Mouse (Mus musculus) heart, adult 2 months (tissue): ENCODE data around the gene Pmm2. TPM values are rescaled to one million over a fixed set of nuclear protein-coding genes. Genes with fewer than 3 reads are reported as not detected.

Experiments
- DNase-seq, 2 experiments: peaks; one replicate each; pipeline ENCODE4 v3.0.0; 2021
- H3K27ac ChIP-seq: fragments of 200-600 bp; 2 replicates; pipeline ENCODE4 v1.8.1; 2022
- H3K27me3 ChIP-seq: fragments of 200-500 bp; 2 replicates; pipeline ENCODE4 v1.6.1; 2012; ENCODE audit warnings: mild to moderate bottlenecking, low read length, inconsistent platforms, mixed read lengths; ENCODE audit not compliant: control insufficient read depth, insufficient read depth
- H3K36me3 ChIP-seq: fragments of 200-500 bp; 2 replicates; pipeline ENCODE4 v1.6.1; 2012; ENCODE audit warnings: low read length, inconsistent platforms; ENCODE audit not compliant: control insufficient read depth, insufficient read depth
- H3K4me1 ChIP-seq: fragments of 200-500 bp; 2 replicates; pipeline ENCODE4 v1.6.1; 2011; ENCODE audit warnings: low read length; ENCODE audit not compliant: control insufficient read depth, insufficient read depth
- H3K4me3 ChIP-seq: fragments of 200-600 bp; 2 replicates; pipeline ENCODE4 v1.8.1; 2022
- H3K79me2 ChIP-seq: fragments of 200-500 bp; replicated peaks from 2 replicates; pipeline ENCODE4 v1.6.1; 2012; ENCODE audit warnings: mild to moderate bottlenecking, inconsistent platforms, low read length, moderate library complexity, mixed read lengths; ENCODE audit not compliant: control insufficient read depth, insufficient read depth
- H3K9ac ChIP-seq: fragments of 200-500 bp; 2 replicates; pipeline ENCODE4 v1.6.1; 2012; ENCODE audit warnings: low read depth, mild to moderate bottlenecking, control low read depth, inconsistent platforms, low read length, mixed read lengths
- CTCF ChIP-seq: fragments of 200-600 bp; IDR thresholded peaks from 2 replicates; pipeline ENCODE4 v1.8.1; 2022; ENCODE audit warnings: antibody characterized with exemption, mild to moderate bottlenecking, moderate library complexity
- EP300 ChIP-seq: fragments of 200-500 bp; IDR thresholded peaks from 2 replicates; pipeline ENCODE4 v1.6.1; 2011; ENCODE audit warnings: low read depth, low read length, control low read depth; ENCODE audit not compliant: insufficient read depth
- POLR2A ChIP-seq: fragments of 200-500 bp; IDR thresholded peaks from 2 replicates; pipeline ENCODE4 v1.6.1; 2011; ENCODE audit warnings: mild to moderate bottlenecking, low read depth, low read length, control low read depth; ENCODE audit not compliant: insufficient read depth
- WGBS: fragments of 180-500 bp; shearing (Covaris S2); methylation state at CpG from one replicate; pipeline ENCODE4 v1.1.7; 2018; 5-methylcytosine and 5-hydroxymethylcytosine counted together
- intact Hi-C: fragments of 180-260 bp; cut with DNase I; formaldehyde crosslinking; loops from one replicate; pipeline ENCODE4 v1.15.1; 2025
- polyA plus RNA-seq: library from polyadenylated mRNA; depleted of rRNA; stranded (reverse); fragments of >200 nt; gene quantifications from 2 replicates; pipeline ENCODE4 v1.2.3, GENCODE M21; 2012
- total RNA-seq, 2 experiments: library from RNA; stranded (reverse); gene quantifications; 2 replicates each; pipeline ENCODE4 v1.2.3; 2021

The Pmm2 gene
- total and polyA plus RNA-seq, 3 experiments: 28.8 to 38.8 (median 29.1) TPM

- H3K79me2 ChIP-seq: no peaks in the 10 kb centered on the region; the same call in 1 of the 2 replicates
- H3K27ac ChIP-seq: peak overlapping the region; percentile 29; the same call in 1 of the 2 replicates
- no peak for DNase-seq
- H3K4me3 ChIP-seq: no peak overlapping the region
- TF ChIP-seq EP300: no peak
- TF ChIP-seq POLR2A: no peak
- TF ChIP-seq CTCF: no peak
- no peak overlapping the region for H3K9ac ChIP-seq
- H3K4me1 ChIP-seq: peaks cover 43% of the 10 kb centered on the region
- WGBS: 52% methylated on average over 2 of the region's 2 CpGs
- H3K27me3 ChIP-seq: no peaks in the 10 kb centered on the region
- H3K36me3 ChIP-seq: peaks cover 2% of the 10 kb centered on the region; the same call in 1 of the 2 replicates
- intact Hi-C loops: no loop called here
These were observed 30.9 kb downstream of the Pmm2 start for GRCm38 (mm10) chr16:8668386-8668785.

GRCm38 (mm10) chr16:8669432-8669831 is 32.0 kb downstream of the Pmm2 start:
- WGBS: 64% methylated on average over 5 of the region's 5 CpGs
- Histone ChIP-seq H3K27ac (peak overlapping the region; percentile 31), H3K27me3 (no peaks in the 10 kb centered on the region), H3K4me3 (no peak overlapping the region), H3K79me2 (no peaks in the 10 kb centered on the region; the same call in 1 of the 2 replicates), H3K4me1 (peaks cover 43% of the 10 kb centered on the region), H3K36me3 (peaks cover 2% of the 10 kb centered on the region; the same call in 1 of the 2 replicates), H3K9ac (no peak overlapping the region)
- TF ChIP-seq POLR2A (no peak), CTCF (no peak), EP300 (no peak)
- intact Hi-C loops: no loop called here
- no peak for DNase-seq

GRCm38 (mm10) chr16:8670041-8671035 is 32.9 kb downstream of the Pmm2 start:
- WGBS: 24% methylated on average over 13 of the region's 15 CpGs
- no peak for DNase-seq
- Histone ChIP-seq H3K27ac (peak overlapping the region; percentile 85), H3K4me3 (peak overlapping the region; percentile 63), H3K36me3 (peaks cover 2% of the 10 kb centered on the region; the same call in 1 of the 2 replicates), H3K9ac (peak overlapping the region; percentile 45), H3K79me2 (no peaks in the 10 kb centered on the region; the same call in 1 of the 2 replicates), H3K4me1 (peaks cover 40% of the 10 kb centered on the region), H3K27me3 (no peaks in the 10 kb centered on the region)
- TF ChIP-seq POLR2A (no peak), CTCF (no peak)
- intact Hi-C loops: loop anchor here (2.0 kb wide), 1 partner anchor 16 kb away; no protein-coding TSS in a partner anchor

- intact Hi-C loops: loop anchor here (2.0 kb wide), 1 partner anchor 17 kb away; no protein-coding TSS in a partner anchor
- Histone ChIP-seq H3K79me2 (no peaks in the 10 kb centered on the region; the same call in 1 of the 2 replicates), H3K9ac (peak within 1 kb of the TSS; percentile 67), H3K27me3 (no peaks in the 10 kb centered on the region), H3K4me3 (peak within 1 kb of the TSS; percentile 63), H3K36me3 (peaks cover 1% of the 10 kb centered on the region; the same call in 1 of the 2 replicates), H3K4me1 (peaks cover 30% of the 10 kb centered on the region), H3K27ac (peak within 1 kb of the TSS; percentile 85)
- 1% methylated on average over 67 of the region's 67 CpGs for WGBS
- peak; percentile 97 for TF ChIP-seq POLR2A
- peak; percentile 50 for TF ChIP-seq CTCF
- TF ChIP-seq EP300: 0 out of 2 replicates have a peak, but pooled peaks have one; percentile 20
- peak; percentile 96 to 97 for DNase-seq
These were observed 34.3 kb downstream of the Pmm2 start, which contains the start of gene Carhsp1 for GRCm38 (mm10) chr16:8671551-8672349. Carhsp1 (minus strand) TSS chr16:8672155.

- no peak for DNase-seq
- WGBS: under 1% methylated on average over 18 of the region's 18 CpGs
- intact Hi-C loops: no loop called here
- H3K36me3 ChIP-seq: no peaks in the 10 kb centered on the region
- no peak for TF ChIP-seq CTCF
- H3K27ac ChIP-seq: no peak overlapping the region; the same call in 1 of the 2 replicates
- peak overlapping the region; percentile 67 for H3K9ac ChIP-seq
- no peaks in the 10 kb centered on the region for H3K27me3 ChIP-seq
- H3K79me2 ChIP-seq: no peaks in the 10 kb centered on the region; the same call in 1 of the 2 replicates
- peaks cover 25% of the 10 kb centered on the region for H3K4me1 ChIP-seq
- H3K4me3 ChIP-seq: peak overlapping the region; percentile 63
These were observed 34.8 kb downstream of the Pmm2 start for GRCm38 (mm10) chr16:8672350-8672687.
